Mouse (Mus musculus): ENCODE measurements around the gene March1. TPM values are rescaled to one million over a fixed set of nuclear protein-coding genes. Genes with fewer than 3 reads are reported as not detected.
A peak's percentile ranks its signal among the peaks of the same experiment; 100 is the strongest.
"Not testable (repeated sequence)": the region's sequence is repeated elsewhere in the genome, so short reads cannot be mapped to it uniquely, and the experiment has no call there.

Gene March1
- total and polyA plus RNA-seq, 2 experiments from 2014 or later = 42.8 to 47.5 TPM

DNA sequence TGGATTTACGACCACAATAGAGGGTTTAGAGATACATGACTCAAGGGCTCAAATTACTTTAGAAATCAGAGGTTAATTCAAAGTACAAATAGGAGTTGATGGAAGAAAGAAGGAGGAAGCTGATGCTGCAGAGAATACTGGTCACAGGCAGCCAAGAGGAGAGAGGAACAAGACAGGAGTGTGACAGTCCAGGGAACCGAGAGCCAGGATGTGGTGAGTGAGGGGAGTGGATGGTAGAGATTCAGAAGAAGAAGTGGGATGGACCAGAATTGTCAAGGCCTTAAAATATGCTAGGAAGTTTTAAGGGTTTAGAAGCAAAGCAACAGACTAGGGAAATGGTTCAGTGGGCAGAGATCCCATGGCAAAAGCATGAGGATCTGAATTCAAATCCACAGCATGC lies 771.0 kb downstream of the March1 start:
- H3K36me3 ChIP-seq (ENCODE audit: insufficient read depth, low read length) = no peaks in the 10 kb centered on the region
- H3K9me3 ChIP-seq (ENCODE audit: low read length) = no peaks in the 10 kb centered on the region
- no peak overlapping the region for H3K9ac ChIP-seq (replicated peaks; ENCODE audit: low read length)
- H3K27ac ChIP-seq = no peak overlapping the region
- WGBS = 75% methylated on average over 2 of the region's 2 CpGs
- no peaks in the 10 kb centered on the region for H3K4me1 ChIP-seq (ENCODE audit: insufficient read depth, low read length)
- ATAC-seq = no peak
- H3K4me2 ChIP-seq (ENCODE audit: low read depth, low read length) = no peak overlapping the region
- no peak for DNase-seq (ENCODE audit: low spot score)
- TF ChIP-seq CTCF (IDR thresholded peaks at IDR 0.05; ENCODE audit: low read depth) = no peak
- H3K4me3 ChIP-seq (ENCODE audit: low read length) = no peak overlapping the region
- no peaks in the 10 kb centered on the region for H3K27me3 ChIP-seq (ENCODE audit: insufficient read depth, low read length)

DNA sequence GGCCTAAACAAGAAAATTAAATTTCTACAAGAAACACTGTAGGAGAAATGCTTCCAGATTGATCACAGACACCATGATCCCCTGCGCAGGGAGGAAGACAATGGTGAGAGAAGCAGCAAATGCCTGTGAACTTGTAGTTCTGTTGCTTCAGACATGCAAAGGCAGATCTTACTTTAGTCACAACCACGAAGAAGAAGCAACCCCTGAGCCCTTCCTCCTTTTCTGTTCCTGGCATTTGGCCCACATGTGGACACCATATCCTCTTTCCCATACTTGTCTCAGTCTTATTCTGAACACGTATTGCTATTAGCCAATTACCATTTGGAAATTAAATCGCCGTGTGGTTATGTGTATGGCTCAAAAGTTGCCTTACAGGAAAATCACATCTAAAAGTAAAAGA lies 773.9 kb downstream of the March1 start:
- Histone ChIP-seq H3K4me3 (ENCODE audit: low read length) (no peak overlapping the region), H3K36me3 (ENCODE audit: insufficient read depth, low read length) (no peaks in the 10 kb centered on the region), H3K9me3 (ENCODE audit: low read length) (no peaks in the 10 kb centered on the region), H3K4me1 (ENCODE audit: insufficient read depth, low read length) (no peaks in the 10 kb centered on the region), H3K27ac (no peak overlapping the region), H3K4me2 (ENCODE audit: low read depth, low read length) (no peak overlapping the region), H3K9ac (replicated peaks; ENCODE audit: low read length) (no peak overlapping the region), H3K27me3 (ENCODE audit: insufficient read depth, low read length) (no peaks in the 10 kb centered on the region)
- no peak for DNase-seq (ENCODE audit: low spot score)
- no peak for ATAC-seq
- TF ChIP-seq CTCF (IDR thresholded peaks at IDR 0.05; ENCODE audit: low read depth) = no peak
- WGBS = 86% methylated on average over 5 of the region's 5 CpGs

DNA sequence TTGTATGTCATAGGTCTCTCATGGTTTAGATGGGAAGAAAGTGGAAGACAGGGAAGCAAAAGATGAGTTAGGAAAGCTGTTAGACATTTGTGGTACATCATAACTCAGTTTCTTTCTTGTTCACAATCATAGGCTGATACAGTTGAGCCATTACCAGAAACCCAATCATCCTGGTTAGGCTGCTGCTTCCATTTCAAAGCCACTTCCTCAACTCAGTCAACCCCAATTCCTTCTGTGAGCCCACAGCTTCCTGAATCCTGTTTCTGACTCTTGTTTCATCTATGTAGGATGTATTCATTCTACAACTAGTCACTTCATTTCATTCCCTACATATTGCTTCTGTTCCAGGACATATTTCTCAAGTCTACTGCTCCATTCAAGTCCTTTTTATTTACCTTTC lies 775.2 kb downstream of the March1 start:
- H3K27ac ChIP-seq = no peak overlapping the region
- no peaks in the 10 kb centered on the region for H3K4me1 ChIP-seq (ENCODE audit: insufficient read depth, low read length)
- H3K27me3 ChIP-seq (ENCODE audit: insufficient read depth, low read length) = no peaks in the 10 kb centered on the region
- H3K9ac ChIP-seq (replicated peaks; ENCODE audit: low read length) = no peak overlapping the region
- no peak overlapping the region for H3K4me3 ChIP-seq (ENCODE audit: low read length)
- ATAC-seq = no peak
- no peak overlapping the region for H3K4me2 ChIP-seq (ENCODE audit: low read depth, low read length)
- TF ChIP-seq CTCF (IDR thresholded peaks at IDR 0.05; ENCODE audit: low read depth) = no peak
- H3K9me3 ChIP-seq (ENCODE audit: low read length) = no peaks in the 10 kb centered on the region
- no peaks in the 10 kb centered on the region for H3K36me3 ChIP-seq (ENCODE audit: insufficient read depth, low read length)
- no peak for DNase-seq (ENCODE audit: low spot score)

DNA sequence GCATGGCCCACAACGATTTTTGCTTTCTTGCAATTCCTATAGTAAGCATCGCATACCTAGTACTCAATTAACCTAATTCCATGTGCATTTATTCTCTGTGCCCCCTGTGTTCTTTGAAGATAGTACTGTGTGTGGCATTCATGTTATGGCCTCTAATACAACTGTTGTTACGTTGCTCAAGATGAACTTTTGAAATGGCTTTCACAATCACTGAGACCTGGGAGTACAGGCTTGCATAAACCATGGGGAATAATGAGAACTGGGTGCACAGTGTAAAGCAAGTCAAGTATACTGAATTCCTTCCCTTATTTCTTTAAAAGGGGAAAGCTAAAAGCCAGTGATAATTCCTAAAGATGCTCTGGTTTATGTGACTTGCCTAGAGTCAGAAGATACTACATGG lies 776.4 kb downstream of the March1 start:
- WGBS = 82% methylated on average over 3 of the region's 3 CpGs
- H3K27ac ChIP-seq = no peak overlapping the region
- no peak overlapping the region for H3K9ac ChIP-seq (replicated peaks; ENCODE audit: low read length)
- H3K4me1 ChIP-seq (ENCODE audit: insufficient read depth, low read length) = no peaks in the 10 kb centered on the region
- H3K4me3 ChIP-seq (ENCODE audit: low read length) = no peak overlapping the region
- H3K36me3 ChIP-seq (ENCODE audit: insufficient read depth, low read length) = no peaks in the 10 kb centered on the region
- ATAC-seq = no peak
- no peak overlapping the region for H3K4me2 ChIP-seq (ENCODE audit: low read depth, low read length)
- no peak for DNase-seq (ENCODE audit: low spot score)
- TF ChIP-seq CTCF (IDR thresholded peaks at IDR 0.05; ENCODE audit: low read depth) = no peak
- no peaks in the 10 kb centered on the region for H3K9me3 ChIP-seq (ENCODE audit: low read length)
- H3K27me3 ChIP-seq (ENCODE audit: insufficient read depth, low read length) = no peaks in the 10 kb centered on the region

DNA sequence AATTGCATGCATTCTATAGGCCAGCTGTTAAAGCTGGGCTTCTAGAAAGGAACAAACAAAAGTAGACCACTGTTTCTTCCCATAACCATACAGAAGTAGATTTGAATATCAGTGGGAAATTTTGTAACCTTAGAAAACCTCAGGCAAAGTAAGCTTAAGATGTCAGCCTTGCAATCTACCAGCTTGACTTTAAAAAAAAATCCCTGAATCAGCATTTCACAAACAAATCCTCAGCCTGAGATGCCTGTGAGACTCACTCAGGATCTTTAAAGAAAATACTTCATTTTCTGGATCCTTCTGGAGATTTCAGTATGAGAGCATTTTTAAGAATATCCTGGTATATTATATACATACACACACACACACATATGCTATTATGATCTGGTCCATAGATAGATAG lies 780.1 kb downstream of the March1 start:
- no peak for TF ChIP-seq CTCF (IDR thresholded peaks at IDR 0.05; ENCODE audit: low read depth)

DNA sequence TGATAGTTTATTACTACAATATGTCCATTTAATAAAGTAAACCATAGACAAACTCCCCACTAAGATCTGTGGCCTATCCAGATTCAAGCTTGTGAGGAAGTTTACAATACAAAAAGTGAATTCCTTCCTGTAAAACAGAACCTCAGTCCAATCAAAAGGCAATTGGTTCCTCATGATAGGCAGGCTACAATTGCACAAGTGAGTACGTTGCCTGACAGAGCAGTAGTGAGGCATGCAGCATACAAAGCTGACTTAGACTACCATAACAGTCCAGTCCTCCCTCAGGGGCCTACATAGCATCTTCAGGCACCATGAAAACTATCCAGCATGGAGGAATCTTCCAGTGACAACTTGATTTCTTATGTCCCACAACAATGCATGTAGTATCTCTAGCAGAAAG lies 782.4 kb downstream of the March1 start:
- ATAC-seq (no peak), DNase-seq (ENCODE audit: low spot score) (no peak)
- TF ChIP-seq CTCF (IDR thresholded peaks at IDR 0.05; ENCODE audit: low read depth) = no peak
- WGBS = 84% methylated on average over 1 of the region's 1 CpGs
- no peaks in the 10 kb centered on the region for H3K36me3 ChIP-seq (ENCODE audit: insufficient read depth, low read length)
- H3K4me1 ChIP-seq (ENCODE audit: insufficient read depth, low read length) = no peaks in the 10 kb centered on the region
- no peaks in the 10 kb centered on the region for H3K27me3 ChIP-seq (ENCODE audit: insufficient read depth, low read length)
- no peak overlapping the region for H3K27ac ChIP-seq
- no peak overlapping the region for H3K9ac ChIP-seq (replicated peaks; ENCODE audit: low read length)
- no peaks in the 10 kb centered on the region for H3K9me3 ChIP-seq (ENCODE audit: low read length)
- no peak overlapping the region for H3K4me3 ChIP-seq (ENCODE audit: low read length)
- no peak overlapping the region for H3K4me2 ChIP-seq (ENCODE audit: low read depth, low read length)

More for the DNA sequence above, 780.1 kb downstream of the March1 start:
- H3K27ac ChIP-seq = no peak overlapping the region
- ATAC-seq = no peak
- H3K9me3 ChIP-seq (ENCODE audit: low read length) = no peaks in the 10 kb centered on the region
- no peak for DNase-seq (ENCODE audit: low spot score)
- no peaks in the 10 kb centered on the region for H3K27me3 ChIP-seq (ENCODE audit: insufficient read depth, low read length)
- no peak overlapping the region for H3K9ac ChIP-seq (replicated peaks; ENCODE audit: low read length)
- H3K4me2 ChIP-seq (ENCODE audit: low read depth, low read length) = no peak overlapping the region
- no peak overlapping the region for H3K4me3 ChIP-seq (ENCODE audit: low read length)
- no peaks in the 10 kb centered on the region for H3K4me1 ChIP-seq (ENCODE audit: insufficient read depth, low read length)
- no peaks in the 10 kb centered on the region for H3K36me3 ChIP-seq (ENCODE audit: insufficient read depth, low read length)

DNA sequence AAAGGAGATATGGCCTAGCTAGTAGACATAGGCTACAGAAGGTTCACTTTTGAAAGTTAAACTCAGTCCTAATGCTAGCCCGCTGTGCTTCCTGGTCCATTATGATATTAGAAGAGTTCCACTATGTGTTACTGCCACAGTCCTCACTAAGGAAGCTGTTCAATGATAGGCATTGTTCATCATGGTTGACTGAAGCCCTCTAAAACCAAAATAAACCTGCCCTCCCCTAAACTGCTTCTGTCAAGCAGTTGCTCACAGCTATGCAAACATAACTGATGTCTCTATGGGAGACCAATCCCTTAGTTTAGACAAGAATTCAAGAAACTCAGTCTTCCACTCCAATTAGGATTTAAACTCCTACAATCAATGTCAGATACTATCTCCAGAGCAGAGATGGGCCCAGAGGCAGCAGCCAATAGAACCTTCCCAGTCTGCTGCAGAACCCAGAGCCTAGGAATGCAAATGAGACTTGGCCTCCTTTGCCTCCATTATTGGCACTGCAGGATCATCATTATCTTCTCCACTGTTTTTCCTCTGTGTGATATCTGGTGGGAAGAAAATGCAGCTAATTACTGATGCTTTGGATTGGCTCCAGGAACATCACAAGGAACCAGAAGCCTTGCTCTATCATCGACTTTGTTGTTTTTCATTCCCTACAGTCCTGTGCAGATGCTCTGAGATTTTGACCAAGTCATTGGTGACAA lies 787.2 kb downstream of the March1 start:
- ATAC-seq (no peak), DNase-seq (ENCODE audit: low spot score) (peak; percentile 6)
- no peak for TF ChIP-seq CTCF (IDR thresholded peaks at IDR 0.05; ENCODE audit: low read depth)
- WGBS = 61% methylated on average over 2 of the region's 2 CpGs
- no peak overlapping the region for H3K4me3 ChIP-seq (ENCODE audit: low read length)
- no peaks in the 10 kb centered on the region for H3K9me3 ChIP-seq (ENCODE audit: low read length)
- H3K9ac ChIP-seq (replicated peaks; ENCODE audit: low read length) = no peak overlapping the region
- H3K36me3 ChIP-seq (ENCODE audit: insufficient read depth, low read length) = no peaks in the 10 kb centered on the region
- H3K4me2 ChIP-seq (ENCODE audit: low read depth, low read length) = no peak overlapping the region
- H3K27me3 ChIP-seq (ENCODE audit: insufficient read depth, low read length) = no peaks in the 10 kb centered on the region
- no peaks in the 10 kb centered on the region for H3K4me1 ChIP-seq (ENCODE audit: insufficient read depth, low read length)
- H3K27ac ChIP-seq = no peak overlapping the region

DNA sequence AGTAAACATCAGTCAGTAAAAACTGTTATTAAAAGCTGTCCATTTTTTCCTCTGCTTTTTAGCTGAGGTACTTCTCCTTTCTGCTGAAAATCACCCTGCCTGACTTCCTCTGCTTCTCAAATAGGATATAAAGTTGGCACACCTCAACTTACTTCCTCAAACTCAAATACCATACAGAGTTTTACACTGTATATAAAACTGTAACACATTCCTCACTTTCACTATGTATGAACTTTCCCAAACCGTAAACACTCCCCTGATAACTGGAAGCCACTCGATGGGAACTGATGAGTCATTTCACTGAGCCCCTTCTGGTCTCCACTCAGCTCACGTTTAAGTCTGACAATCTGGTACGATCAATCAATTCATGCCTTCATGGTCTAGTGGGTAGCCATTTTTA lies 788.1 kb downstream of the March1 start:
- not testable (repeated sequence) for ATAC-seq; H3K4me3 ChIP-seq (ENCODE audit: low read length); DNase-seq (ENCODE audit: low spot score); H3K36me3 ChIP-seq (ENCODE audit: insufficient read depth, low read length); H3K9me3 ChIP-seq (ENCODE audit: low read length); H3K9ac ChIP-seq (replicated peaks; ENCODE audit: low read length); H3K4me2 ChIP-seq (ENCODE audit: low read depth, low read length); H3K4me1 ChIP-seq (ENCODE audit: insufficient read depth, low read length); H3K27ac ChIP-seq; H3K27me3 ChIP-seq (ENCODE audit: insufficient read depth, low read length)
- WGBS = 70% methylated on average over 4 of the region's 4 CpGs
